Mouse (Mus musculus) activated CD4-positive, CD25-positive, alpha-beta regulatory T cell, adult 4 months (primary cell): ENCODE results near the gene Pik3cd. TPM values are rescaled to one million over a fixed set of nuclear protein-coding genes. Genes with fewer than 3 reads are reported as not detected.

Source experiments
- ATAC-seq: one replicate; pipeline ENCODE4 v1.8.0; 2017
- polyA plus RNA-seq, 2 experiments: library from polyadenylated mRNA; unstranded; fragments of 100-300 nt; shearing (Covaris generic); gene quantifications; one replicate each; pipeline ENCODE4 v1.2.1; 2017

The Pik3cd gene
- polyA plus RNA-seq, 2 experiments from 2014 or later = 80.6 to 129 TPM

GRCm38 (mm10) chr4:149604518-149604917 is 97.9 kb downstream of the Pik3cd start:
- ATAC-seq = no peak

GRCm38 (mm10) chr4:149603860-149604259 is 98.5 kb downstream of the Pik3cd start:
- ATAC-seq = no peak

- no peak for ATAC-seq
Measured at GRCm38 (mm10) chr4:149602236-149602635, 100.1 kb downstream of the Pik3cd start.

GRCm38 (mm10) chr4:149601484-149601883 is 100.9 kb downstream of the Pik3cd start:
- ATAC-seq = no peak

- ATAC-seq = no peak
Measured at GRCm38 (mm10) chr4:149600130-149600529, 102.2 kb downstream of the Pik3cd start.

- ATAC-seq = no peak
Measured at GRCm38 (mm10) chr4:149599549-149599948, 102.8 kb downstream of the Pik3cd start.

Other genes starting within 250 kb of the Pik3cd start
- gene Rbp7, start 247.6 kb downstream of the Pik3cd start, polyA plus RNA-seq = not detected
- under 1 TPM in 1 of 2 experiments, not detected in 1; 0.74 TPM for gene Tmem274, start 225.2 kb downstream of the Pik3cd start, polyA plus RNA-seq
- 1 to 10 TPM; 8.1 to 8.6 TPM for gene Nmnat1, start 217.4 kb downstream of the Pik3cd start, polyA plus RNA-seq
- 10 to 100 TPM; 26.0 to 30.0 TPM for gene Lzic, start 217.3 kb downstream of the Pik3cd start, polyA plus RNA-seq
- 1 to 10 TPM in 1 of 2 experiments, under 1 TPM in 1; 0.28 to 1.4 TPM for gene Ctnnbip1, start 184.3 kb downstream of the Pik3cd start, polyA plus RNA-seq
- gene Clstn1, start 116.1 kb downstream of the Pik3cd start, polyA plus RNA-seq = 1 to 10 TPM; 4.8 to 4.9 TPM
- gene Tmem201, start 35.5 kb upstream of the Pik3cd start, polyA plus RNA-seq = 1 to 10 TPM; 3.0 to 6.8 TPM
- gene Slc25a33, start 71.7 kb upstream of the Pik3cd start, polyA plus RNA-seq = 1 to 10 TPM; 5.2 to 7.7 TPM